Mouse (Mus musculus): ENCODE data around the gene Hist1h2ai.

DNA sequence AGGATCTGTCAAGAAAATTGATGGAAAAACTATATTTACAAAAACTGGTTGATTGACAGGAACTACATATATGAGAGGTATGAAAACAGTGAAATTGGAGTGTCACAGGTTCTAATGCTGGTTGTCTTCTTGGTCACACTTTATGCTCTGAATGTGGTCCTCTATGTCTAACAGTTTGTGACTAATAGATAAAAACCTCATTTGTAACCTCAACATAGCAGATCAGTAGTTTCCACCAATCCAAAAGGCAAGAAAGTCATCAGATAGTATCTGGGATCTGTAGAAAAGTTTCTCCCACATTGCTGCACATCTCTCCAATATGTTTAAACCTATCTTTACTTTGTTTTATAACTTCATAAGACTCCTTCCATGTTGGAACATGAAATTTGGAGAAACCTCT, 35.2 kb downstream of the Hist1h2ai start:
- TF ChIP-seq POLR2A (IDR thresholded peaks at IDR 0.05; ENCODE audit: extremely low read depth, insufficient read depth, low read length), result no peak
- TF ChIP-seq CTCF (IDR thresholded peaks at IDR 0.05; ENCODE audit: low read depth, low read length), result no peak
